In the genomic region with DNA sequence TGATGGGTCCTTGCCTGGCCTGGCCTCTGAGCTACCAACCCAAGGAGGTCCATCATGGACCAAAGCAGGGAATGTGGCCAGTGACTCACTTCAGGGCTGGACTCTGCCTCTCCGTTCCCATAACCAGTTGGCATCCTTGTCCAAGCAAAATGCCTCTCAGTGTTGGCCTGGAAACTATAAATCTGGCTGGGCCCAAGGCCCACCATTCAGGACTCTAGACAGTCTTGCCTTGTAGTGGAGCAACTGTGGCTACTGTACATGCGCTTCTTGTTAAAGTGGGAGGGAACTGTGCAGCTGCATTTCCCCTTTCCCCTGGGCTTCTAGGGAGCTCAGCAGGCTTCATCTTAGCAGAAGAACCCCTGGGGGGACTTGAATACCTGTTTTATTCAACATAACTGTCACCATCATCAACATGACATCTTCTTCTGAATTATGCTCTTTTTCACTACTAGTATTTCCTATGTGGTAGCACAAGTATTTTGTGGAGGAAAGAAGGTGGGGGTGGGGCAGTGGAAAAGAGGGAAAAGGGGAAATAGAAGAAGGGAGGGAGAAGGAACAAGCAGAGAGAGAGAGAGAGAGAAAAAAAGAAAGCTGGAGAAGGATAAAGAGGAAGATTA, we compare ENCODE assay signal across 18 mouse cellular contexts.
DNase-seq lines count a peak whose midpoint lies in the region; ATAC-seq and TF ChIP-seq lines count a peak whose summit lies in the region.
"Had no signal": no experiment of that assay in that cellular context is flagged by ENCODE, and none has a peak within 500 bp of the region (broad histone marks: within the 10 kb centered on the region; RNA-seq: fewer than 3 reads in every experiment).

No protein-coding gene starts in this region.

- H3K4me2 ChIP-seq in hindbrain, postnatal 0 days (ENCODE audit: low read depth, low read length) = no peak overlapping the region
- no peak overlapping the region for H3K4me2 ChIP-seq in hindbrain, embryonic 14.5 days (replicated peaks)
- H3K4me2 ChIP-seq in embryonic facial prominence, embryonic 15.5 days (replicated peaks) = no peak overlapping the region
- no peak overlapping the region for H3K4me2 ChIP-seq in forebrain, postnatal 0 days (ENCODE audit: low read depth)
- H3K4me2 ChIP-seq: forebrain, embryonic 13.5 days had no signal

- no peak overlapping the region for H3K4me3 ChIP-seq in hindbrain, postnatal 0 days (ENCODE audit: low read length)
- H3K4me3 ChIP-seq in hindbrain, embryonic 14.5 days (replicated peaks; ENCODE audit: low read length) = no peak overlapping the region
- no peak overlapping the region for H3K4me3 ChIP-seq in embryonic facial prominence, embryonic 15.5 days (replicated peaks)
- no peak overlapping the region for H3K4me3 ChIP-seq in forebrain, postnatal 0 days (ENCODE audit: low read depth, low read length)
- H3K4me3 ChIP-seq: forebrain, embryonic 13.5 days; neural tube, embryonic 12.5 days had no signal

- TF ChIP-seq CTCF in hindbrain, postnatal 0 days (IDR thresholded peaks at IDR 0.05; ENCODE audit: low read depth) = no peak
- no peak for TF ChIP-seq CTCF in forebrain, postnatal 0 days (IDR thresholded peaks at IDR 0.05; ENCODE audit: low read depth)

- peak; percentile 50 for ATAC-seq in hindbrain, postnatal 0 days
- no peak for ATAC-seq in hindbrain, embryonic 14.5 days (ENCODE audit: low FRiP score)
- no peak for ATAC-seq in embryonic facial prominence, embryonic 15.5 days (ENCODE audit: insufficient number of reproducible peaks, low FRiP score, low TSS enrichment, low read depth)
- no peak for ATAC-seq in forebrain, postnatal 0 days
- ATAC-seq: forebrain, embryonic 13.5 days had no signal

- peaks cover 27% of the 10 kb centered on the region for H3K4me1 ChIP-seq in hindbrain, postnatal 0 days (ENCODE audit: insufficient read depth, low read length)
- peaks cover 31% of the 10 kb centered on the region for H3K4me1 ChIP-seq in hindbrain, embryonic 14.5 days (replicated peaks; ENCODE audit: control insufficient read depth, insufficient read depth, low read length)
- peaks cover 36% of the 10 kb centered on the region for H3K4me1 ChIP-seq in embryonic facial prominence, embryonic 15.5 days
- no peaks in the 10 kb centered on the region for H3K4me1 ChIP-seq in forebrain, postnatal 0 days (ENCODE audit: insufficient read depth)

- no peaks in the 10 kb centered on the region for H3K27me3 ChIP-seq in hindbrain, postnatal 0 days (ENCODE audit: insufficient read depth, low read length)
- H3K27me3 ChIP-seq in hindbrain, embryonic 14.5 days (ENCODE audit: control insufficient read depth, insufficient read depth, low read length) = no peaks in the 10 kb centered on the region
- H3K27me3 ChIP-seq in embryonic facial prominence, embryonic 15.5 days = no peaks in the 10 kb centered on the region
- no peaks in the 10 kb centered on the region for H3K27me3 ChIP-seq in forebrain, postnatal 0 days (ENCODE audit: insufficient read depth, low read length)
- H3K27me3 ChIP-seq: forebrain, embryonic 13.5 days; neural tube, embryonic 12.5 days had no signal

- DNase-seq in adrenal gland, adult (ENCODE audit: inconsistent age in 2 of 2, low spot score in 1 of 2) = peak; percentile 35 to 54
- no peak for DNase-seq in adrenal gland, adult 8-10 months
- peak; percentile 53 for DNase-seq in hindbrain, postnatal 0 days (ENCODE audit: low spot score)
- no peak for DNase-seq in hindbrain, embryonic 14.5 days (ENCODE audit: low spot score)
- DNase-seq in 3T3-L1 (ENCODE audit: low read depth, low spot score) = peak; percentile 82
- no peak for DNase-seq in frontal cortex, postnatal 10 days (ENCODE audit: low spot score in 2 of 2)
- no peak for DNase-seq in forebrain, postnatal 0 days
- DNase-seq: adrenal gland, postnatal 14 days; heart, postnatal 4 days; kidney, adult 8-10 months; left cerebral cortex, postnatal 4 days; midbrain, embryonic 14.5 days; thymus, postnatal 36 days had no signal

- WGBS in hindbrain, postnatal 0 days = 42% methylated on average over 2 of the region's 2 CpGs
- whole genome bisulfite sequencing in hindbrain, embryonic 14.5 days = 63% methylated on average over 2 of the region's 2 CpGs
- WGBS in embryonic facial prominence, embryonic 15.5 days = 82% methylated on average over 2 of the region's 2 CpGs
- 66% methylated on average over 2 of the region's 2 CpGs for WGBS in forebrain, postnatal 0 days

- H3K27ac ChIP-seq in hindbrain, postnatal 0 days = no peak overlapping the region
- no peak overlapping the region for H3K27ac ChIP-seq in hindbrain, embryonic 14.5 days
- peak overlapping the region; percentile 56; the same call in 1 of the 2 replicates for H3K27ac ChIP-seq in embryonic facial prominence, embryonic 15.5 days (replicated peaks)
- no peak overlapping the region for H3K27ac ChIP-seq in forebrain, postnatal 0 days (ENCODE audit: low read depth, low read length)
- H3K27ac ChIP-seq: forebrain, embryonic 13.5 days; liver, embryonic 14.5 days; macrophage; neural tube, embryonic 12.5 days had no signal

- no peaks in the 10 kb centered on the region for H3K36me3 ChIP-seq in hindbrain, postnatal 0 days (ENCODE audit: insufficient read depth, low read length)
- H3K36me3 ChIP-seq in hindbrain, embryonic 14.5 days (replicated peaks; ENCODE audit: control insufficient read depth, insufficient read depth) = no peaks in the 10 kb centered on the region
- H3K36me3 ChIP-seq in embryonic facial prominence, embryonic 15.5 days = no peaks in the 10 kb centered on the region
- no peaks in the 10 kb centered on the region for H3K36me3 ChIP-seq in forebrain, postnatal 0 days (ENCODE audit: insufficient read depth)
- H3K36me3 ChIP-seq: neural tube, embryonic 12.5 days had no signal

- H3K9ac ChIP-seq in hindbrain, postnatal 0 days (replicated peaks; ENCODE audit: low read length) = no peak overlapping the region
- no peak overlapping the region for H3K9ac ChIP-seq in hindbrain, embryonic 14.5 days
- no peak overlapping the region for H3K9ac ChIP-seq in embryonic facial prominence, embryonic 15.5 days
- no peak overlapping the region for H3K9ac ChIP-seq in forebrain, postnatal 0 days
- H3K9ac ChIP-seq: forebrain, embryonic 13.5 days; liver, embryonic 14.5 days; neural tube, embryonic 12.5 days had no signal

- no peaks in the 10 kb centered on the region for H3K9me3 ChIP-seq in hindbrain, postnatal 0 days (ENCODE audit: low read length)
- H3K9me3 ChIP-seq in hindbrain, embryonic 14.5 days (ENCODE audit: control insufficient read depth, low read length) = no peaks in the 10 kb centered on the region
- H3K9me3 ChIP-seq in embryonic facial prominence, embryonic 15.5 days (replicated peaks) = no peaks in the 10 kb centered on the region
- no peaks in the 10 kb centered on the region for H3K9me3 ChIP-seq in forebrain, postnatal 0 days (ENCODE audit: low read length)
- H3K9me3 ChIP-seq: forebrain, embryonic 13.5 days; neural tube, embryonic 12.5 days had no signal

Comparison
In these comparisons a context has a peak if more than half of its experiments do, and no peak if none do; other contexts are left out.
1. DNase-seq: peak in adrenal gland, adult (2 of 2), hindbrain, postnatal 0 days (single experiment) and 3T3-L1 (single experiment); none in adrenal gland, adult 8-10 months (single experiment), hindbrain, embryonic 14.5 days (single experiment), frontal cortex, postnatal 10 days (0 of 2) and forebrain, postnatal 0 days (single experiment).